Mouse (Mus musculus) liver, embryonic 12.5 days (tissue): ENCODE results near the gene Hace1. TPM values are rescaled to one million over a fixed set of nuclear protein-coding genes. Genes with fewer than 3 reads are reported as not detected.

ENCODE experiments used
- ATAC-seq: fragments of 200-750 bp; cut with Nextera tagmentation; 2 replicates; pipeline ENCODE4 v1.8.0; 2017; ENCODE audit warnings: moderate number of reproducible peaks, mild to moderate bottlenecking, moderate library complexity
- H3K27ac ChIP-seq: fragments of 300-500 bp; sonication (generic); 2 replicates; pipeline ENCODE4 v1.5.1; 2016; ENCODE audit warnings: mild to moderate bottlenecking
- H3K27me3 ChIP-seq: fragments of 300-500 bp; sonication (generic); replicated peaks from 2 replicates; pipeline ENCODE4 v1.6.1; 2016; ENCODE audit warnings: mild to moderate bottlenecking, moderate library complexity
- H3K36me3 ChIP-seq: fragments of 300-500 bp; sonication (generic); 2 replicates; pipeline ENCODE4 v1.6.1; 2016; ENCODE audit warnings: mild to moderate bottlenecking, moderate library complexity
- H3K4me1 ChIP-seq: fragments of 300-500 bp; sonication (generic); 2 replicates; pipeline ENCODE4 v1.6.1; 2016
- H3K4me2 ChIP-seq: fragments of 300-500 bp; sonication (generic); 2 replicates; pipeline ENCODE4 v1.6.1; 2016; ENCODE audit warnings: mild to moderate bottlenecking, moderate library complexity
- H3K4me3 ChIP-seq: fragments of 300-500 bp; sonication (generic); 2 replicates; pipeline ENCODE4 v1.5.1; 2016; ENCODE audit warnings: mild to moderate bottlenecking, moderate library complexity
- H3K9ac ChIP-seq: fragments of 300-500 bp; sonication (generic); 2 replicates; pipeline ENCODE4 v1.6.1; 2016; ENCODE audit warnings: mild to moderate bottlenecking, moderate library complexity
- H3K9me3 ChIP-seq: fragments of 300-500 bp; sonication (generic); replicated peaks from 2 replicates; pipeline ENCODE4 v1.6.1; 2016; ENCODE audit warnings: mild to moderate bottlenecking, moderate library complexity
- WGBS: fragments of 180-500 bp; shearing (Covaris S2); methylation state at CpG from one replicate; pipeline ENCODE4 v1.1.7; 2016; ENCODE audit not compliant: insufficient replicate concordance; 5-methylcytosine and 5-hydroxymethylcytosine counted together
- polyA plus RNA-seq: library from polyadenylated mRNA; unstranded; fragments of >200 nt; fragmentation: Nextera tagmentation; extraction: Ambion mirVana; gene quantifications from 2 replicates; pipeline ENCODE4 v1.2.1, GENCODE M21; 2016

Gene Hace1
- polyA plus RNA-seq, 1 experiment from 2014 or later = 38.5 TPM

DNA sequence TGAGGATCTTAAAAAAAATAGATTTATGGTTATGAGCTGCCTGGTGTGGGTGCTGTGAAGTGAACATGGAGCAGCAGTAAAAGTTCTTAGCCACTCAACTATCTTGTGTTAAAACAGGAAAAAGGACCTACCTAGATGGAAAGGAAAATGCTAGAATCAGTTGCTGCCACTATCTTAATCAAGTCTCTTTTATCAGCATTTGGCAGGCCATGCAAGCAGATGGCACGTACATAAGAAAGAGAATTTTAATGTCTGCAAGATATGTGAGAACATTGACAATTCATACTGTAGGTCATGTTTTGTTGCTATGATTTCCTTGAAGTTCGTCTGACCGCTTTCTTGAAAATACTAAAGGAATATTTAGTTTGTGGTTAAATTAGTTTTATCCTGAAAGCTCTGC, 54.4 kb downstream of the Hace1 start:
- Histone ChIP-seq H3K27ac (no peak overlapping the region), H3K4me1 (peaks cover 16% of the 10 kb centered on the region), H3K9me3 (no peaks in the 10 kb centered on the region), H3K4me2 (no peak overlapping the region), H3K27me3 (no peaks in the 10 kb centered on the region), H3K9ac (no peak overlapping the region), H3K36me3 (peaks cover 19% of the 10 kb centered on the region; the same call in 1 of the 2 replicates), H3K4me3 (no peak overlapping the region)
- WGBS = 69% methylated on average over 3 of the region's 3 CpGs
- ATAC-seq = no peak

DNA sequence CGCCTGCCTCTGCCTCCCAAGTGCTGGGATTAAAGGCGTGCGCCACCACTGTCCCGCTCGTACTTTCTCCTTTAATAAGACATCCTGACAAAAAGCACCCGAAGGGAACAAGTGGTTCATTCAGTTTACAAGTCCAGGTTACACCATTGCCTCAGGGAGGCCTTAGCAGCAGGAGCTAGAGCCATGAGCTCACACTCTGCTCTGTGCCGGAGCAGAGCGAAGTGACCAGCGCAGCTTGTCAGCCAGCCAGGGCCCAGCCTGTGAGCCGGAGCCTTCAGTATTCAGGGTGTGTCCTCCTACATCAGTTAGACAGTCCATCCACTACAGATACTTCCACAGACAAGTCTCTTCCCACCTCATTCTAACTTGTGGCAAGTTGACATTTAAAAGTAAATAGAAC, 55.0 kb downstream of the Hace1 start:
- Histone ChIP-seq H3K9me3 (no peaks in the 10 kb centered on the region), H3K4me1 (peaks cover 16% of the 10 kb centered on the region), H3K4me2 (no peak overlapping the region), H3K4me3 (no peak overlapping the region), H3K36me3 (peaks cover 19% of the 10 kb centered on the region; the same call in 1 of the 2 replicates), H3K27ac (no peak overlapping the region), H3K27me3 (no peaks in the 10 kb centered on the region), H3K9ac (no peak overlapping the region)
- ATAC-seq = no peak
- WGBS = 88% methylated on average over 10 of the region's 10 CpGs

DNA sequence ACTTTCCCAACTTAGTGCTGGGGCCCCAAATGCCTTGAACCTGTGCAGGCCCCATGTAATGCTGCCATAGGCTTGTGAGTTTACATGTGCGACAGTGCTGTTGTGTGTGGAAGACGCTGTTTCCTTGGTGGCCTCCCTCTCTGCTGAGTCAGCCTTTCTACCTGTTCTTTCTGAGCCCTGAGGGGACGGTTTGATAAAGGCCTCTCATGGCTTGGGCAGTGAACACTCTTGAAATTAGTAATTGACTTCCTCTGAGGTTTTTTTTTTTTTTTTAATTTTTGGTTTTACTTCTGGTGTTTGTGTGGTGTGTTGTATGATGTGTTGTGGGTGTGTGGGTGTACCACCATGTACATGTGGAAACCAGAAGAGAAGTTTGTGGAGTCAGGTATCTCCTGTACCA, 57.6 kb downstream of the Hace1 start:
- peaks cover 31% of the 10 kb centered on the region for H3K36me3 ChIP-seq
- ATAC-seq = no peak
- no peak overlapping the region for H3K4me2 ChIP-seq
- H3K9ac ChIP-seq = no peak overlapping the region
- no peaks in the 10 kb centered on the region for H3K9me3 ChIP-seq
- 53% methylated on average over 3 of the region's 3 CpGs for WGBS
- H3K27ac ChIP-seq = no peak overlapping the region
- no peak overlapping the region for H3K4me3 ChIP-seq
- no peaks in the 10 kb centered on the region for H3K27me3 ChIP-seq
- H3K4me1 ChIP-seq = peaks cover 16% of the 10 kb centered on the region

DNA sequence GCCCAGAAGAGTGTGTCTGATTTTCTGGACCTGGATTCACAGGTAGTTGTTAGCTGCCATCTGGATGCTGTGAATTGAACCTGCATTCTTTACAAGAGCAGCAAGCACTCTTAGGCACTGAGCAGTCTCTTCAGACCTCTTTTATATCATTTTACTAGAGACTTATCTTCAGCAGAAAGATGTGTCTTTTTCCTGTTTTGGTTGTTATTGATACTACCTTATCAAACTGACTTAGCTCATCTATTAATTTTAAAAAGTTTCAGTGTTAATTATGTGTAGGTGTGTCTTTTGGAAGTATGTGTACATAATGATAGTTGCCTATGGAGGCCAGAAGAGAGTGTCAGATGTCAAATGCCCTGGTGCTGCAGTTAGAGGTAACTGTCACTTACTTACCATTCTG, 62.1 kb downstream of the Hace1 start:
- Histone ChIP-seq H3K9ac (no peak overlapping the region), H3K27me3 (no peaks in the 10 kb centered on the region), H3K27ac (no peak overlapping the region), H3K36me3 (peaks cover 38% of the 10 kb centered on the region), H3K4me1 (0 out of 2 replicates have a peak, but pooled peaks cover 4% of the 10 kb centered on the region), H3K9me3 (no peaks in the 10 kb centered on the region), H3K4me2 (no peak overlapping the region), H3K4me3 (no peak overlapping the region)
- ATAC-seq = no peak

DNA sequence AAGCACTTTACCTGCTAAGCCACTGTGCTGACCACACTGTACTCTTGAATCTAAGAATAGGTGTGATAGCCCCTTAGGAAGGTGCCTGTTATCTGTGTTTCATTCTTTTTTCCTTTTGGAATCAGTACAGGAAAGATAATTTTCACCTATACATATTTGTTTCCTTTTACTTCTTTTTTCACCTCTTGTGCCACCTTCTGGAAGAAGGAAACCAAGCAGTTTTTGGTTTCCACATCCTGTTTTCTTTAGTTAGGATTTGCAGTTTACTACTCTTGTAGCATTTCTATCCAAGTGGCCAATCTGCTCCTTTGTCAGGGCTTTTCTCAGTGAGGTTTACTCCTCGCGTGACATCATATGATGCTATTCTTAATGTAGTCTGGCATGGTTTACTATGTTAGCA, 76.4 kb downstream of the Hace1 start:
- H3K36me3 ChIP-seq = peaks cover 46% of the 10 kb centered on the region
- ATAC-seq = no peak
- H3K4me2 ChIP-seq = no peak overlapping the region
- H3K4me1 ChIP-seq = no peaks in the 10 kb centered on the region
- no peak overlapping the region for H3K27ac ChIP-seq
- H3K27me3 ChIP-seq = no peaks in the 10 kb centered on the region
- no peaks in the 10 kb centered on the region for H3K9me3 ChIP-seq
- H3K9ac ChIP-seq = no peak overlapping the region
- no peak overlapping the region for H3K4me3 ChIP-seq
- 80% methylated on average over 2 of the region's 2 CpGs for WGBS

DNA sequence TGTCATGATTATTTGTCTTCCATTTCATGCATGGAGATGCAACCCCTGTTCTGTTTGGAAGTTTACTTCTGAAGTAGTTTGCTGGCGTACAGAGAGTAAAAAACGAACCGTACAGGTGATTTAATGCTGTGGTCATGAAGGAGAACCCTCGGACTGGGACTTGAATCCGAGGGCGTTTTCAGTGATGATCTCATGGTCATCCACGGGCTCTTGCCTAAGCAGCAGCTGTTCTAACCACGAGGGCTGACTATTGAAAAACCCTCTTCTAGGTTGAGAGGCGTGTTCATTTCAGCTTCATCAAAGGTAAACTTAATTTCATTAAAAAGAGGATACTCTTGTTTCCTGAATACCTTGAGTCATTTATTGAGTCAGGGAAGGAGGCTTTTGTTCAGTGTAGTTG, 84.4 kb downstream of the Hace1 start:
- Histone ChIP-seq H3K4me2 (no peak overlapping the region), H3K27me3 (no peaks in the 10 kb centered on the region), H3K9me3 (no peaks in the 10 kb centered on the region), H3K9ac (no peak overlapping the region), H3K36me3 (peaks cover 29% of the 10 kb centered on the region), H3K27ac (no peak overlapping the region), H3K4me3 (no peak overlapping the region), H3K4me1 (no peaks in the 10 kb centered on the region)
- no peak for ATAC-seq
- WGBS = 81% methylated on average over 9 of the region's 9 CpGs

DNA sequence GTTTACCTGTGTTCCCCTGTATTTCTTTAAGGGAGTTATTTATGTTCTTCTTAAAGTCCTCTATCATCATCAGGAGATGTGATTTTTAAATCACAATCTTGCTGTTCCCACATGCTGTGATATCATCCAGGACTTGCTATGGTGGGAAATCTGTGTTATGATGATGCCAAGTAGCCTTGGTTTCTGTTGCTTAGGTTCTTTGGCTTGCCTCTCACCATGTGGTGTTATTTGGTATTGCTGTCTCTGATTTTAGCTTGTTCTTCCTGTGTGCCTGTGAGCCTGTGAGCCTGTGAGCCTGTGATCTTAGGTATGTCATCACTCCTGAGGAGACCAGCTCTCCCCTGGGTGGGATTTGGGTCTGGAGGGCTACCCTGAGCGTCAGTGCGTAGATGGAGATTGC, 90.6 kb downstream of the Hace1 start:
- H3K4me1 ChIP-seq = no peaks in the 10 kb centered on the region
- H3K27me3 ChIP-seq = no peaks in the 10 kb centered on the region
- no peaks in the 10 kb centered on the region for H3K9me3 ChIP-seq
- no peak overlapping the region for H3K4me2 ChIP-seq
- no peak for ATAC-seq
- H3K36me3 ChIP-seq = peaks cover 49% of the 10 kb centered on the region
- no peak overlapping the region for H3K9ac ChIP-seq
- no peak overlapping the region for H3K27ac ChIP-seq
- no peak overlapping the region for H3K4me3 ChIP-seq
- WGBS = 98% methylated on average over 2 of the region's 2 CpGs

DNA sequence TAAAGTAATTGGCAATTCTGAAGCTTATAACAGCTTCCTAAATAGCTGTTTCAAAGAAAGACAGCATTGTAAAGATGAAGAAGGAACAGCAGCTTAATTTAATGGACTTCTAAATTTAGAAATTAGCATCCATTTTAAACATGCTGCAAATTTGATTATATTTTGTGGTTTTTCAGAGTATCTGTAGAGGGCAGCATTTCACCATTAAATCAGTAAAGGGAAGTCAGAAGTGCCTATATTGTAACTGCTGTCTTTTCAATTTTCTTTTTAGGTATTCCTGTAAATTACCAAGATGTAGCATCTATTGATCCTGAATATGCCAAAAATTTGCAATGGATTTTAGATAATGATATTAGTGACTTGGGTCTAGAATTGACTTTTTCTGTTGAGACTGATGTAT, 99.2 kb downstream of the Hace1 start:
- Histone ChIP-seq H3K9ac (no peak overlapping the region), H3K36me3 (peaks cover 60% of the 10 kb centered on the region), H3K4me3 (no peak overlapping the region), H3K27me3 (no peaks in the 10 kb centered on the region), H3K9me3 (no peaks in the 10 kb centered on the region), H3K4me1 (no peaks in the 10 kb centered on the region), H3K27ac (no peak overlapping the region), H3K4me2 (no peak overlapping the region)
- ATAC-seq = no peak

DNA sequence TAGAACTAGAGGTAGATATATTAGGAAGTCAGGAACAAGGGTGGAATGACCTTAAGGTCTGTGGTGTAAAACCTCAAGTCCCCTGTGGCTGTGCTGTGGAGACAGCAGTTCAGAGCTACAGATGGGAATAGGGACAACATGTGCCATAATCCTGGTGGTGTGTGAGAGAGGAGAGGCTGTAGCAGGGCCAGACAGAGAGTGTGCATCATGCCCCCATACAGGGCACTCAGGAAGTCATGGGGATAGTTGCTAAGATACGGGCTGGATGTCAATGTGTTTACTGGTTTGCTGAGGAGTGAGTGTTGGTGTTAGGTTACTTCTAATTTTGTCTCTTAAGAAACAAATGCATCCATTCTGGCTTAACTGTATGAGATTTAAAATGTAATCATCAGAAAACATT, 108.6 kb downstream of the Hace1 start:
- H3K4me2 ChIP-seq = no peak overlapping the region
- WGBS = 85% methylated on average over 1 of the region's 1 CpGs
- H3K27me3 ChIP-seq = no peaks in the 10 kb centered on the region
- H3K36me3 ChIP-seq = peaks cover 11% of the 10 kb centered on the region
- H3K9ac ChIP-seq = no peak overlapping the region
- H3K4me3 ChIP-seq = no peak overlapping the region
- no peaks in the 10 kb centered on the region for H3K9me3 ChIP-seq
- no peak for ATAC-seq
- no peaks in the 10 kb centered on the region for H3K4me1 ChIP-seq
- no peak overlapping the region for H3K27ac ChIP-seq

DNA sequence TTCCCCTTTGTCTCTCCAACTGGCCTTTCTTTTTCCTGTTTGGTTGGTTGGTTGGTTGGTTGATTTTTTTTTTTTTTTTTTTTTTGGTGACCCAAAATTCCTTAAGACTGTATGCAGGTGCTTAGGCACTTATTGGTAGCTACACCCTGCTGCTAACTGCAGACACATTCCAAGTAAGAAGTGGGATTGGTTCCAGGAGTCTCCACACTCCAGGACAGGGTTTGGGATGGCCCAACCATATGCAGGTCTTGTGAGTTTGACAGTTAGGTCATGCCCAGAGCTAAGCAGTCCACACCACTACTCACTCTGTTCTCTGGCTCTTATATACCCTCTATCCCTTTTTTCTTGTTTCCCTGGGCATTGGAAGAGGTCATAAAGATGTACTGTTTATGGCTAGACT, 117.3 kb downstream of the Hace1 start:
- no peak for ATAC-seq

DNA sequence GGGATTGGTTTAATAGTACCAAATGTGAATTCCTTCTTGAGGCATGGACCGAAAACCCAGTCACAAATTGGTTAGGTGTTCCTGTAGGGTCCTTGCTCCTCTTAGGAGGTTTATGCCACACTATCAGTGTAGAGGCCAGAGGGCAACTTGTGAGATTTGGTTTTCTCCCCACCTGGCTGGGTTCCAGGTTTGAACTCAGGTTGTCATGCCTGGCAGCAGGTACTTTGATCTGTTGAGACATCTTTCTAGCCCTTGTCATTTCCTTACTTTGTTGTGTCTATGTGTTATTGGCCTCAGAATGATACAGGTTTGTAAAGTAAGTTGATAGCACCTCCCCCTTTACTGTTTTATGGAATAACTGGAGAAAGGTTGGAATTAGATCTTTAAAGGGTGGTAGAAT, 117.9 kb downstream of the Hace1 start:
- no peak overlapping the region for H3K4me2 ChIP-seq
- H3K27me3 ChIP-seq = no peaks in the 10 kb centered on the region
- no peak overlapping the region for H3K27ac ChIP-seq
- no peaks in the 10 kb centered on the region for H3K9me3 ChIP-seq
- H3K4me3 ChIP-seq = no peak overlapping the region
- H3K36me3 ChIP-seq = peaks cover 15% of the 10 kb centered on the region
- H3K4me1 ChIP-seq = no peaks in the 10 kb centered on the region
- H3K9ac ChIP-seq = no peak overlapping the region
- WGBS = 97% methylated on average over 1 of the region's 1 CpGs
- no peak for ATAC-seq

More for the DNA sequence above, 117.3 kb downstream of the Hace1 start:
- Histone ChIP-seq H3K4me2 (no peak overlapping the region), H3K27me3 (no peaks in the 10 kb centered on the region), H3K36me3 (peaks cover 11% of the 10 kb centered on the region), H3K9ac (no peak overlapping the region), H3K27ac (no peak overlapping the region), H3K9me3 (no peaks in the 10 kb centered on the region), H3K4me1 (no peaks in the 10 kb centered on the region), H3K4me3 (no peak overlapping the region)

DNA sequence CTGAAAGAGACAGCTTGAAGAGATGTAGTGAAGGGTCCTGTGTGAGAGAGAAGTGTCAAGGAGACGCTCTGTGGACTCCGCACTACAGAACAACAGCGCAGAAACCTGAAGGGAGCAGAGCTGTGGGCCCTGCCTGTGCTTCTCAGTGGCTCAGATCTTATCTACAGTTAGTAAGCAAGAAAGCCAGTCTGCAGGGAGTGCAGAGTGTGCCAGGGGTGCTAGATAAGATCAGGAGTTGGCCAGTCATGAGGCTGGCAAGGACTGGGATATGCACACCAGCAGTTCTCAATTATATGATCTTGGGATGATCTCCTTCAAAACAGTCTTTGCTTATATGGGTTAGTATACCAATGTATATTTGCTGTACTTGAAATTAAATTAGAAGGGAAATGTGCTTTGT, 121.3 kb downstream of the Hace1 start:
- WGBS = 95% methylated on average over 3 of the region's 3 CpGs
- Histone ChIP-seq H3K27ac (no peak overlapping the region), H3K4me2 (no peak overlapping the region), H3K36me3 (peaks cover 27% of the 10 kb centered on the region), H3K4me1 (no peaks in the 10 kb centered on the region), H3K9ac (no peak overlapping the region), H3K27me3 (no peaks in the 10 kb centered on the region), H3K9me3 (no peaks in the 10 kb centered on the region), H3K4me3 (no peak overlapping the region)
- ATAC-seq = no peak

DNA sequence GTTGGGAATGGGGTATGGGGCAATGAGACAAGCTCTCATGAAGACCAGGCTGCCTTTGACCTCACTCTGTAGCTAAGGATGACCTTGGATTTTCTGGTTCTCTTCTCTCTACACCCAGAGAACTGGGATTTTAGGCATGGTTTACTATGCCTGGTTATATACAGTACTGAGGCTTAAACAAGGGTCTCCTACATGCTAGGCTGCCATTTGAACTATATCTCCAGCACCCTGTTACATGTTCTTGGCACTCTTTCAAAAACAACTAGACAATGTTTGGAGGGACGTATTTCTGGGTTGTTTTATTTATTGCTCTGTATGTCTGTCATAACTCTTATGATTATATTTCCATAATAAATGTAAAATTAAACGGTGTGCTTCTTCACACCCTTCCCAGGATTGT, 129.2 kb downstream of the Hace1 start:
- H3K27me3 ChIP-seq = no peaks in the 10 kb centered on the region
- 92% methylated on average over 2 of the region's 2 CpGs for WGBS
- H3K9me3 ChIP-seq = no peaks in the 10 kb centered on the region
- no peak overlapping the region for H3K4me2 ChIP-seq
- no peak overlapping the region for H3K9ac ChIP-seq
- H3K36me3 ChIP-seq = peaks cover 38% of the 10 kb centered on the region
- ATAC-seq = no peak
- H3K4me1 ChIP-seq = no peaks in the 10 kb centered on the region
- H3K4me3 ChIP-seq = no peak overlapping the region
- no peak overlapping the region for H3K27ac ChIP-seq
